In the genomic region with DNA sequence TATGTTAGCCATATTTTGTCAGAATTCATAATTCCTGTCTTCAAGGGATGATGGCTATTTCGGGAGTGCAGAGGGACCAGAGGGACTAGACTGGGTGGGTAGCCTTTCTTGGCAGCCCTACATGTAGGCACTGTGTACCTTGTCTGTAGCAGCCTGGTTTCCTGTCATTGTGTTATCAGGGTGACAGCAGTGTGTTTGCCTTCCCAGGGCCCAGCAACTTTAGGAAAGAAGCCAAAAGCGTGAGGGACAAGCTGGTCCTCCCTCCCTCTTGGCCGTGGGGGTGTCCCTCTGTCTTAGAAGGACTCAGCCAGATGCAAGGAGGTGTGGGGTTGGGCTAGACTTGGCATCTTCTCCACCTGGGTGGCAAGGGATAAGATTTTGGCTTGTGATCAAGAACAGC, we compare ENCODE assay signal across 11 mouse cellular contexts.
DNase-seq lines count a peak whose midpoint lies in the region; ATAC-seq and TF ChIP-seq lines count a peak whose summit lies in the region.
"Had no signal": no experiment of that assay in that cellular context is flagged by ENCODE, and none has a peak within 500 bp of the region (broad histone marks: within the 10 kb centered on the region; RNA-seq: fewer than 3 reads in every experiment).

No protein-coding gene starts in this region.

- TF ChIP-seq CTCF in cortical plate, adult 2 months (IDR thresholded peaks at IDR 0.05; ENCODE audit: extremely low read depth, insufficient read depth, low read length), result no peak

- peak; percentile 60 to 86 for DNase-seq in heart, adult 18-20 months
- DNase-seq in lung, postnatal 14 days, result peak; percentile 64
- DNase-seq in left cerebral cortex, adult 9 months (ENCODE audit: low spot score in 2 of 2), result no peak
- no peak for DNase-seq in frontal cortex, adult 2 months (ENCODE audit: extremely low spot score in 1 of 2, low spot score in 1 of 2)
- DNase-seq: cerebellum, postnatal 14 days; thymus, postnatal 14 days had no signal

- no peak overlapping the region for H3K4me3 ChIP-seq in heart, embryonic 11.5 days (ENCODE audit: low read depth, low read length)
- no peak overlapping the region for H3K4me3 ChIP-seq in cortical plate, adult 2 months (ENCODE audit: insufficient read depth, low read length)
- H3K4me3 ChIP-seq in midbrain, embryonic 15.5 days, result no peak overlapping the region

- WGBS in heart, embryonic 11.5 days (ENCODE audit: insufficient replicate concordance), result 57% methylated on average over 3 of the region's 3 CpGs
- 82% methylated on average over 3 of the region's 3 CpGs for WGBS in midbrain, embryonic 15.5 days

- H3K27ac ChIP-seq in heart, embryonic 11.5 days (ENCODE audit: low read depth, low read length), result no peak overlapping the region
- peak overlapping the region; percentile 41 for H3K27ac ChIP-seq in cortical plate, adult 2 months (ENCODE audit: insufficient read depth, low read length)
- no peak overlapping the region for H3K27ac ChIP-seq in midbrain, embryonic 15.5 days

- H3K9me3 ChIP-seq in heart, embryonic 11.5 days (replicated peaks; ENCODE audit: control insufficient read depth, low read length), result peaks cover 3% of the 10 kb centered on the region; the same call in 1 of the 2 replicates
- no peaks in the 10 kb centered on the region for H3K9me3 ChIP-seq in midbrain, embryonic 15.5 days

- H3K36me3 ChIP-seq in heart, embryonic 11.5 days (ENCODE audit: control insufficient read depth, insufficient read depth, low read length), result peaks cover 6% of the 10 kb centered on the region
- peaks cover 8% of the 10 kb centered on the region; the same call in 1 of the 2 replicates for H3K36me3 ChIP-seq in midbrain, embryonic 15.5 days (replicated peaks)

- H3K4me2 ChIP-seq in heart, embryonic 11.5 days, result no peak overlapping the region
- no peak overlapping the region for H3K4me2 ChIP-seq in midbrain, embryonic 15.5 days

- no peak for ATAC-seq in heart, embryonic 11.5 days (replicated peaks; ENCODE audit: insufficient number of reproducible peaks, low FRiP score, low TSS enrichment)
- peak; percentile 44 to 66; a peak in 3 of 4 replicates for ATAC-seq in hematopoietic stem cell, adult 5-6 weeks (replicated peaks in 1 of 2; ENCODE audit: insufficient read depth in 1 of 2, low FRiP score in 2 of 2, low TSS enrichment in 1 of 2, low read depth in 1 of 2, poor library complexity in 2 of 2, severe bottlenecking in 2 of 2)
- no peak for ATAC-seq in midbrain, embryonic 15.5 days (replicated peaks)
- ATAC-seq: inflammation-experienced regulatory T-cells, adult 6 months had no signal

- H3K27me3 ChIP-seq in heart, embryonic 11.5 days (ENCODE audit: control insufficient read depth, insufficient read depth, low read length), result peaks cover 7% of the 10 kb centered on the region; the same call in 1 of the 2 replicates
- H3K27me3 ChIP-seq in midbrain, embryonic 15.5 days (replicated peaks), result no peaks in the 10 kb centered on the region

- H3K9ac ChIP-seq in heart, embryonic 11.5 days (ENCODE audit: low read depth, low read length), result no peak overlapping the region
- H3K9ac ChIP-seq in midbrain, embryonic 15.5 days, result no peak overlapping the region

- TF ChIP-seq POLR2A in cortical plate, adult 2 months (IDR thresholded peaks at IDR 0.05; ENCODE audit: extremely low read depth, insufficient read depth, low read length), result no peak

- peaks cover 26% of the 10 kb centered on the region for H3K4me1 ChIP-seq in heart, embryonic 11.5 days (ENCODE audit: control insufficient read depth, insufficient read depth, low read length)
- H3K4me1 ChIP-seq in cortical plate, adult 2 months (ENCODE audit: control insufficient read depth, insufficient read depth, low read length), result peaks cover 10% of the 10 kb centered on the region; the same call in 1 of the 2 replicates
- peaks cover 37% of the 10 kb centered on the region for H3K4me1 ChIP-seq in midbrain, embryonic 15.5 days

Comparison
In these comparisons a context has a peak if more than half of its experiments do, and no peak if none do; other contexts are left out.
1. DNase-seq: peak in heart, adult 18-20 months (2 of 2) and lung, postnatal 14 days (single experiment); none in left cerebral cortex, adult 9 months (0 of 2) and frontal cortex, adult 2 months (0 of 2).
2. ATAC-seq: peak in hematopoietic stem cell, adult 5-6 weeks (2 of 2); none in heart, embryonic 11.5 days (single experiment) and midbrain, embryonic 15.5 days (single experiment).